Mouse (Mus musculus): ENCODE results near the gene Ptn.

- no peak for TF ChIP-seq CTCF (IDR thresholded peaks at IDR 0.05; ENCODE audit: control insufficient read depth, insufficient read depth, insufficient replicate concordance, low read depth, low read length)
- TF ChIP-seq POLR2A (IDR thresholded peaks at IDR 0.05; ENCODE audit: control insufficient read depth, low read depth, low read length), result no peak
Measured at GRCm38 (mm10) chr6:36841174-36841573, 31.2 kb upstream of the Ptn start.

All from testis, adult 2 months (tissue).